Mouse (Mus musculus): ENCODE measurements at regions not wholly inside any gene's neighbourhood (a gene's known extent, or its start where the extent isn't known, plus 50 kb on each side); places are given as distances from the start of the nearest gene placed in this dataset.

DNA sequence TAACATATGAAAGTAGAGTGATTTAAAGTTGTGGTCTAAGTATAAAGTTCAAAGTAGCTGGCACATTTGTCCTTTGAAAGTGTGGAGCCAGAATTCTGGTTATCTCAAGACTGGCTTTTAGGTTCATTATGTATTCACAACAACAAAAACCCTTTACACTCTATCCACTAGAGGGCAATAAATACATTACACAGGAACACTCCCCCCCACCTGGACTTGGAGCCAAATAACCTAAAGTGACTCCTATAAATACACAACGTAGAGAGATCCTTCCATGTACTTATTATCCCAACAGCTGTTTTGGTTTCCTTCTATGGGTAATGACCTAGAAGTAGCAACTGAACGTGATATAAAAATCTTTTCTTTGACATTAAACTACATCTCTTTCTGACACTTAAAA is 1235.8 kb downstream of the Pcdh19 start:
- DNase-seq = peak; percentile 8

Measured in retina, postnatal 1 day (tissue).